Mouse (Mus musculus) midbrain, embryonic 10.5 days (tissue): ENCODE data around the gene Pithd1. TPM values are rescaled to one million over a fixed set of nuclear protein-coding genes. Genes with fewer than 3 reads are reported as not detected.
"Not testable (repeated sequence)": the region's sequence is repeated elsewhere in the genome, so short reads cannot be mapped to it uniquely, and the experiment has no call there.

Experiments used
- DNase-seq: peaks from one replicate; pipeline ENCODE4 v3.0.0-alpha.2; 2017; ENCODE audit warnings: low spot score
- H3K27ac ChIP-seq: fragments of 300-500 bp; sonication (generic); replicated peaks from 2 replicates; pipeline ENCODE4 v1.5.1; 2016; ENCODE audit warnings: mild to moderate bottlenecking
- H3K27me3 ChIP-seq: fragments of 300-500 bp; sonication (generic); 2 replicates; pipeline ENCODE4 v1.6.1; 2016; ENCODE audit warnings: low read depth, mild to moderate bottlenecking; ENCODE audit not compliant: poor library complexity, severe bottlenecking
- H3K36me3 ChIP-seq: fragments of 300-500 bp; sonication (generic); 2 replicates; pipeline ENCODE4 v1.6.1; 2016; ENCODE audit warnings: mild to moderate bottlenecking, moderate library complexity
- H3K4me1 ChIP-seq: fragments of 300-500 bp; sonication (generic); 2 replicates; pipeline ENCODE4 v1.6.1; 2016
- H3K4me3 ChIP-seq: fragments of 300-500 bp; sonication (generic); 2 replicates; pipeline ENCODE4 v1.5.1; 2016; ENCODE audit warnings: mild to moderate bottlenecking, moderate library complexity
- H3K9me3 ChIP-seq: fragments of 300-500 bp; sonication (generic); replicated peaks from 2 replicates; pipeline ENCODE4 v1.6.1; 2016; ENCODE audit warnings: mild to moderate bottlenecking
- WGBS: fragments of 180-500 bp; shearing (Covaris S2); methylation state at CpG from one replicate; pipeline ENCODE4 v1.1.7; 2016; 5-methylcytosine and 5-hydroxymethylcytosine counted together
- polyA plus RNA-seq: library from polyadenylated mRNA; unstranded; fragments of >200 nt; fragmentation: Nextera tagmentation; extraction: Ambion mirVana; gene quantifications from 2 replicates; pipeline ENCODE4 v1.2.1, GENCODE M21; 2016

Gene Pithd1
- polyA plus RNA-seq, 1 experiment from 2014 or later: 69.6 TPM

GRCm38 (mm10) chr4:135949911-135950310, 37.2 kb downstream of the Pithd1 start:
- Histone ChIP-seq H3K4me1 (peaks cover 20% of the 10 kb centered on the region), H3K27ac (no peak overlapping the region), H3K36me3 (peaks cover 32% of the 10 kb centered on the region), H3K27me3 (no peaks in the 10 kb centered on the region), H3K4me3 (no peak overlapping the region), H3K9me3 (peaks cover 4% of the 10 kb centered on the region; the same call in 1 of the 2 replicates)
- no peak for DNase-seq
- 77% methylated on average over 6 of the region's 6 CpGs for WGBS

GRCm38 (mm10) chr4:135949475-135949874, 37.6 kb downstream of the Pithd1 start:
- Histone ChIP-seq H3K4me1 (peaks cover 20% of the 10 kb centered on the region), H3K4me3 (no peak overlapping the region), H3K27ac (no peak overlapping the region), H3K9me3 (peaks cover 4% of the 10 kb centered on the region; the same call in 1 of the 2 replicates), H3K36me3 (peaks cover 29% of the 10 kb centered on the region), H3K27me3 (no peaks in the 10 kb centered on the region)
- WGBS: 92% methylated on average over 10 of the region's 10 CpGs
- DNase-seq: no peak

- WGBS: 96% methylated on average over 8 of the region's 8 CpGs
- Histone ChIP-seq H3K4me3 (no peak overlapping the region), H3K9me3 (peaks cover 4% of the 10 kb centered on the region; the same call in 1 of the 2 replicates), H3K27ac (no peak overlapping the region), H3K4me1 (peaks cover 20% of the 10 kb centered on the region), H3K36me3 (peaks cover 23% of the 10 kb centered on the region), H3K27me3 (no peaks in the 10 kb centered on the region)
- no peak for DNase-seq
Observed at GRCm38 (mm10) chr4:135948142-135948541, 38.9 kb downstream of the Pithd1 start.

GRCm38 (mm10) chr4:135946659-135947301, 40.3 kb downstream of the Pithd1 start:
- H3K27ac ChIP-seq: peak overlapping the region; percentile 80
- H3K27me3 ChIP-seq: no peaks in the 10 kb centered on the region
- DNase-seq: peak; percentile 25
- 3% methylated on average over 28 of the region's 28 CpGs for WGBS
- H3K4me1 ChIP-seq: peaks cover 20% of the 10 kb centered on the region
- peak overlapping the region; percentile 92 for H3K4me3 ChIP-seq
- peaks cover 4% of the 10 kb centered on the region; the same call in 1 of the 2 replicates for H3K9me3 ChIP-seq
- H3K36me3 ChIP-seq: peaks cover 10% of the 10 kb centered on the region

- WGBS: 0% methylated on average over 23 of the region's 23 CpGs
- peak; percentile 93 for DNase-seq
- H3K27ac ChIP-seq: peak within 1 kb of the TSS; percentile 80
- no peaks in the 10 kb centered on the region for H3K27me3 ChIP-seq
- H3K4me3 ChIP-seq: peak within 1 kb of the TSS; percentile 92
- H3K4me1 ChIP-seq: peaks cover 20% of the 10 kb centered on the region
- H3K36me3 ChIP-seq: peaks cover 9% of the 10 kb centered on the region
- H3K9me3 ChIP-seq: peaks cover under 1% of the 10 kb centered on the region; the same call in 1 of the 2 replicates
Observed at GRCm38 (mm10) chr4:135946278-135946658, 40.8 kb downstream of the Pithd1 start, which contains the start of gene Hmgcl. TSS of gene Hmgcl (plus strand) at chr4:135946448.

GRCm38 (mm10) chr4:135945706-135946105, 41.4 kb downstream of the Pithd1 start:
- Histone ChIP-seq H3K27ac (peak overlapping the region; percentile 80), H3K4me1 (peaks cover 20% of the 10 kb centered on the region), H3K27me3 (no peaks in the 10 kb centered on the region), H3K4me3 (peak overlapping the region; percentile 92), H3K9me3 (no peaks in the 10 kb centered on the region), H3K36me3 (peaks cover 10% of the 10 kb centered on the region)
- no peak for DNase-seq
- WGBS: 74% methylated on average over 10 of the region's 10 CpGs

GRCm38 (mm10) chr4:135943389-135943788, 43.7 kb downstream of the Pithd1 start:
- H3K9me3 ChIP-seq: no peaks in the 10 kb centered on the region
- no peak overlapping the region for H3K4me3 ChIP-seq
- peaks cover 20% of the 10 kb centered on the region for H3K4me1 ChIP-seq
- no peak overlapping the region; the same call in 1 of the 2 replicates for H3K27ac ChIP-seq
- WGBS: 64% methylated on average over 4 of the region's 4 CpGs
- H3K36me3 ChIP-seq: peaks cover 28% of the 10 kb centered on the region
- no peak for DNase-seq
- no peaks in the 10 kb centered on the region for H3K27me3 ChIP-seq

GRCm38 (mm10) chr4:135942193-135942592, 44.9 kb downstream of the Pithd1 start:
- Histone ChIP-seq H3K4me1 (peaks cover 16% of the 10 kb centered on the region), H3K27me3 (no peaks in the 10 kb centered on the region), H3K4me3 (no peak overlapping the region), H3K9me3 (no peaks in the 10 kb centered on the region), H3K27ac (no peak overlapping the region), H3K36me3 (peaks cover 31% of the 10 kb centered on the region)
- 91% methylated on average over 6 of the region's 6 CpGs for WGBS
- no peak for DNase-seq

GRCm38 (mm10) chr4:135941026-135941425, 46.0 kb downstream of the Pithd1 start:
- 84% methylated on average over 8 of the region's 8 CpGs for WGBS

GRCm38 (mm10) chr4:135938858-135939257, 48.2 kb downstream of the Pithd1 start:
- Histone ChIP-seq H3K36me3 (peaks cover 45% of the 10 kb centered on the region), H3K4me3 (no peak overlapping the region), H3K27me3 (no peaks in the 10 kb centered on the region), H3K27ac (no peak overlapping the region), H3K9me3 (no peaks in the 10 kb centered on the region), H3K4me1 (peaks cover 9% of the 10 kb centered on the region)
- no peak for DNase-seq
- 86% methylated on average over 7 of the region's 7 CpGs for whole genome bisulfite sequencing

More at GRCm38 (mm10) chr4:135941026-135941425, 46.0 kb downstream of the Pithd1 start:
- DNase-seq, H3K4me3 ChIP-seq, H3K4me1 ChIP-seq, H3K27ac ChIP-seq, H3K27me3 ChIP-seq, H3K9me3 ChIP-seq: not testable (repeated sequence)
- H3K36me3 ChIP-seq: peaks cover 31% of the 10 kb centered on the region

GRCm38 (mm10) chr4:135935502-135935901, 51.6 kb downstream of the Pithd1 start:
- H3K4me3 ChIP-seq: no peak overlapping the region
- no peaks in the 10 kb centered on the region for H3K27me3 ChIP-seq
- DNase-seq: no peak
- no peaks in the 10 kb centered on the region for H3K9me3 ChIP-seq
- 76% methylated on average over 5 of the region's 5 CpGs for WGBS
- peaks cover 56% of the 10 kb centered on the region for H3K36me3 ChIP-seq
- H3K27ac ChIP-seq: peak overlapping the region; percentile 61
- H3K4me1 ChIP-seq: peaks cover 9% of the 10 kb centered on the region

- DNase-seq: no peak
- peaks cover 54% of the 10 kb centered on the region for H3K36me3 ChIP-seq
- no peak overlapping the region for H3K4me3 ChIP-seq
Observed at GRCm38 (mm10) chr4:135934708-135935500, 52.2 kb downstream of the Pithd1 start.

GRCm38 (mm10) chr4:135931832-135932231, 55.2 kb downstream of the Pithd1 start:
- 65% methylated on average over 5 of the region's 5 CpGs for WGBS
- H3K27ac ChIP-seq: no peak overlapping the region
- H3K27me3 ChIP-seq: no peaks in the 10 kb centered on the region
- no peak for DNase-seq
- H3K4me3 ChIP-seq: no peak overlapping the region
- peaks cover 38% of the 10 kb centered on the region for H3K36me3 ChIP-seq
- peaks cover 9% of the 10 kb centered on the region for H3K4me1 ChIP-seq
- no peaks in the 10 kb centered on the region for H3K9me3 ChIP-seq

More at GRCm38 (mm10) chr4:135934708-135935500, 52.2 kb downstream of the Pithd1 start:
- peaks cover 9% of the 10 kb centered on the region for H3K4me1 ChIP-seq
- 61% methylated on average over 12 of the region's 12 CpGs for WGBS
- peak overlapping the region; percentile 61 for H3K27ac ChIP-seq
- no peaks in the 10 kb centered on the region for H3K9me3 ChIP-seq
- no peaks in the 10 kb centered on the region for H3K27me3 ChIP-seq
